Mouse (Mus musculus) heart, postnatal 0 days (tissue): Measurements from ENCODE around the gene Myl6b.

Source experiments
- CTCF ChIP-seq: IDR thresholded peaks from 2 replicates; pipeline ENCODE4 v1.5.1; 2016; ENCODE audit warnings: antibody characterized with exemption, control low read depth, low read depth
- EP300 ChIP-seq: IDR thresholded peaks from 2 replicates; pipeline ENCODE4 v1.6.1; 2016; ENCODE audit warnings: antibody characterized with exemption, low read depth

GRCm38 (mm10) chr10:128504641-128505370 is 6.3 kb upstream of the Myl6b start:
- TF ChIP-seq EP300: no peak
- TF ChIP-seq CTCF: no peak
